12 mouse cellular contexts compared by ENCODE assay signal in the genomic region with DNA sequence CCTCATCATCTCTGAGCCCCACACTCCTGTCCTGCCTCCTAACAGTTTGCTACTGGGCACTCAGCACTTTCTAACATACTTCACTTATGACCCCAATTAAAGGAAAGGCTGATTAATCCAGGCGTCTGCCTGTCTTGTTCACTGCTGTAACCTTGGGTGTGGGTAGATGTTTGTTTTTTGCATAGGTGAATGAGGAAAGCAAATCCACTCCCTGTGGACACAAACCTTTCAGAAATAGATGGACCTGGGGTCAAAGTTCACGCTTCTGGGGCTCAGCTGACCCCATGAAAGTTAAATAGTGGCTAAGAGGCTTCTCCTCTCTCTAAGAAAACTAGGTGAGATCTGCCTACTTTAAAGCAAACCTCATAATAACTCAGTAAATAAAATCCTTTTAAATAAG. TPM values are rescaled to one million over a fixed set of nuclear protein-coding genes. Genes with fewer than 3 reads are reported as not detected.
A peak's percentile ranks its signal among the peaks of the same experiment; 100 is the strongest.
DNase-seq lines count a peak whose midpoint lies in the region; ATAC-seq lines count a peak whose summit lies in the region.
"Had no signal": no experiment of that assay in that cellular context is flagged by ENCODE, and none has a peak within 500 bp of the region (broad histone marks: within the 10 kb centered on the region; RNA-seq: fewer than 3 reads in every experiment).

No protein-coding gene starts in this region.

- 0 out of 2 replicates have a peak overlapping the region, but pooled peaks have one; percentile 1 for H3K4me2 ChIP-seq in heart, embryonic 12.5 days
- H3K4me2 ChIP-seq in intestine, embryonic 15.5 days (replicated peaks) = 0 out of 2 replicates have a peak overlapping the region, but pooled peaks have one; percentile 5
- H3K4me2 ChIP-seq in kidney, embryonic 16.5 days (replicated peaks; ENCODE audit: low read depth, low read length) = peak overlapping the region; percentile 30
- peak overlapping the region; percentile 59 for H3K4me2 ChIP-seq in liver, embryonic 15.5 days

- WGBS in heart, embryonic 12.5 days = 61% methylated on average over 2 of the region's 2 CpGs
- 46% methylated on average over 2 of the region's 2 CpGs for WGBS in intestine, embryonic 15.5 days
- WGBS in kidney, embryonic 16.5 days = 43% methylated on average over 2 of the region's 2 CpGs
- WGBS in liver, embryonic 15.5 days (ENCODE audit: insufficient replicate concordance) = 63% methylated on average over 2 of the region's 2 CpGs

- peaks cover 8% of the 10 kb centered on the region for H3K4me1 ChIP-seq in heart, embryonic 12.5 days (replicated peaks)
- H3K4me1 ChIP-seq in intestine, embryonic 15.5 days (replicated peaks) = 0 out of 2 replicates have a peak, but pooled peaks cover 3% of the 10 kb centered on the region
- H3K4me1 ChIP-seq in kidney, embryonic 16.5 days (ENCODE audit: insufficient read depth, low read length) = peaks cover 8% of the 10 kb centered on the region; the same call in 1 of the 2 replicates
- H3K4me1 ChIP-seq in liver, embryonic 15.5 days (replicated peaks) = peaks cover 80% of the 10 kb centered on the region

- H3K4me3 ChIP-seq in heart, embryonic 12.5 days = no peak overlapping the region
- no peak overlapping the region for H3K4me3 ChIP-seq in intestine, embryonic 15.5 days (replicated peaks)
- no peak overlapping the region for H3K4me3 ChIP-seq in kidney, embryonic 16.5 days (ENCODE audit: low read length)
- H3K4me3 ChIP-seq in liver, embryonic 15.5 days (replicated peaks) = peak overlapping the region; percentile 37
- H3K4me3 ChIP-seq: layer of hippocampus, adult 2 months; neural tube, embryonic 12.5 days had no signal

- no peaks in the 10 kb centered on the region; the same call in 1 of the 2 replicates for H3K27me3 ChIP-seq in heart, embryonic 12.5 days (replicated peaks)
- no peaks in the 10 kb centered on the region for H3K27me3 ChIP-seq in intestine, embryonic 15.5 days (replicated peaks)
- no peaks in the 10 kb centered on the region for H3K27me3 ChIP-seq in kidney, embryonic 16.5 days (ENCODE audit: insufficient read depth, low read length)
- no peaks in the 10 kb centered on the region for H3K27me3 ChIP-seq in liver, embryonic 15.5 days
- H3K27me3 ChIP-seq: neural tube, embryonic 12.5 days had no signal

- no peak overlapping the region for H3K27ac ChIP-seq in heart, embryonic 12.5 days (ENCODE audit: poor library complexity, severe bottlenecking)
- H3K27ac ChIP-seq in intestine, embryonic 15.5 days = no peak overlapping the region
- no peak overlapping the region for H3K27ac ChIP-seq in kidney, embryonic 16.5 days (ENCODE audit: low read length)
- H3K27ac ChIP-seq in liver, embryonic 15.5 days (replicated peaks) = peak overlapping the region; percentile 82
- H3K27ac ChIP-seq: forebrain, embryonic 10.5 days; layer of hippocampus, adult 2 months; neural tube, embryonic 12.5 days had no signal

- no peaks in the 10 kb centered on the region for H3K9me3 ChIP-seq in heart, embryonic 12.5 days (replicated peaks)
- H3K9me3 ChIP-seq in intestine, embryonic 15.5 days = no peaks in the 10 kb centered on the region
- H3K9me3 ChIP-seq in kidney, embryonic 16.5 days (ENCODE audit: low read length) = no peaks in the 10 kb centered on the region
- no peaks in the 10 kb centered on the region for H3K9me3 ChIP-seq in liver, embryonic 15.5 days (replicated peaks)
- H3K9me3 ChIP-seq: forebrain, embryonic 10.5 days; neural tube, embryonic 12.5 days had no signal

- DNase-seq in heart, adult 9 months (ENCODE audit: low spot score in 2 of 2) = no peak
- no peak for DNase-seq in adrenal gland, adult 8-10 months
- DNase-seq in thymus, postnatal 10 days (ENCODE audit: low spot score in 2 of 2) = no peak
- DNase-seq: cerebellum, adult 8-10 months had no signal

- no peak overlapping the region for H3K9ac ChIP-seq in heart, embryonic 12.5 days
- H3K9ac ChIP-seq in intestine, embryonic 15.5 days = no peak overlapping the region
- H3K9ac ChIP-seq in kidney, embryonic 16.5 days (replicated peaks; ENCODE audit: low read length) = no peak overlapping the region
- H3K9ac ChIP-seq in liver, embryonic 15.5 days = peak overlapping the region; percentile 34; the same call in 1 of the 2 replicates
- H3K9ac ChIP-seq: neural tube, embryonic 12.5 days had no signal

- no peak for ATAC-seq in heart, embryonic 12.5 days (ENCODE audit: insufficient number of reproducible peaks, low FRiP score)
- ATAC-seq in intestine, embryonic 15.5 days = peak; percentile 11; the same call in 1 of the 2 replicates
- ATAC-seq in kidney, embryonic 16.5 days (ENCODE audit: low FRiP score, low TSS enrichment) = peak; percentile 47
- ATAC-seq in liver, embryonic 15.5 days (ENCODE audit: insufficient read depth) = peak; percentile 16
- ATAC-seq in inflammation-experienced regulatory T-cells, adult 6 months = no peak

- peaks cover 21% of the 10 kb centered on the region for H3K36me3 ChIP-seq in heart, embryonic 12.5 days
- H3K36me3 ChIP-seq in intestine, embryonic 15.5 days = 0 out of 2 replicates have a peak, but pooled peaks cover 2% of the 10 kb centered on the region
- H3K36me3 ChIP-seq in kidney, embryonic 16.5 days (ENCODE audit: insufficient read depth, low read length) = 0 out of 2 replicates have a peak, but pooled peaks cover 3% of the 10 kb centered on the region
- H3K36me3 ChIP-seq in liver, embryonic 15.5 days (replicated peaks) = peaks cover 99% of the 10 kb centered on the region
- H3K36me3 ChIP-seq: neural tube, embryonic 12.5 days had no signal

RNA-seq across cellular contexts. Expression of a gene that starts 18.7 kb away (rescaled TPM):
- polyA plus RNA-seq in heart, embryonic 12.5 days (2016; fragmentation: Nextera tagmentation; extraction: Ambion mirVana) = 108 TPM in 2 replicates
- polyA plus RNA-seq in intestine, embryonic 15.5 days (2015; fragmentation: Nextera tagmentation; extraction: Ambion mirVana) = 247 and 298 TPM in 2 replicates
- polyA plus RNA-seq in kidney, embryonic 16.5 days (2015; fragmentation: Nextera tagmentation; extraction: Ambion mirVana) = 58.0 and 58.2 TPM in 2 replicates
- 392 and 404 TPM in 2 replicates for polyA plus RNA-seq in liver, embryonic 15.5 days (2015; fragmentation: Nextera tagmentation; extraction: Ambion mirVana)
- 1 to 10 TPM; 1.3 to 4.7 (median 1.8) TPM for polyA plus RNA-seq in inflammation-experienced regulatory T-cells, adult 6 months (2017; shearing (Covaris generic))
- total RNA-seq in adrenal gland, adult 8-10 months (2022) = 100 to 1,000 TPM in 2 of 4 experiments, 10 to 100 TPM in 2; 69.3 to 119 (median 87.4) TPM

RNA-seq across cellular contexts. Expression of a gene that starts 25.2 kb away (rescaled TPM):
- polyA plus RNA-seq in heart, embryonic 12.5 days (2016; fragmentation: Nextera tagmentation; extraction: Ambion mirVana) = 27.1 and 27.6 TPM in 2 replicates
- 133 and 156 TPM in 2 replicates for polyA plus RNA-seq in intestine, embryonic 15.5 days (2015; fragmentation: Nextera tagmentation; extraction: Ambion mirVana)
- 62.6 and 63.4 TPM in 2 replicates for polyA plus RNA-seq in kidney, embryonic 16.5 days (2015; fragmentation: Nextera tagmentation; extraction: Ambion mirVana)
- 72.7 and 75.1 TPM in 2 replicates for polyA plus RNA-seq in liver, embryonic 15.5 days (2015; fragmentation: Nextera tagmentation; extraction: Ambion mirVana)
- polyA plus RNA-seq in inflammation-experienced regulatory T-cells, adult 6 months (2017; shearing (Covaris generic)) = 10 to 100 TPM; 47.7 to 61.2 (median 56.2) TPM
- total RNA-seq in adrenal gland, adult 8-10 months (2022) = 100 to 1,000 TPM in 1 of 4 experiments, 10 to 100 TPM in 3; 68.3 to 108 (median 76.9) TPM

Comparison
In these comparisons a context has a peak if more than half of its experiments do, and no peak if none do; other contexts are left out.
1. ATAC-seq: peak in intestine, embryonic 15.5 days (single experiment), kidney, embryonic 16.5 days (single experiment) and liver, embryonic 15.5 days (single experiment); none in heart, embryonic 12.5 days (single experiment) and inflammation-experienced regulatory T-cells, adult 6 months (single experiment).
2. H3K4me2 ChIP-seq: peak in every context shown above with its lines; median percentile 59 in liver, embryonic 15.5 days; 30 in kidney, embryonic 16.5 days; 5 in intestine, embryonic 15.5 days; 1 in heart, embryonic 12.5 days.
3. RNA of a gene that starts 18.7 kb away (polyA plus RNA-seq): 392 to 404 TPM in liver, embryonic 15.5 days, 247 to 298 TPM in intestine, embryonic 15.5 days, 108 TPM in heart, embryonic 12.5 days and 58.0 to 58.2 TPM in kidney, embryonic 16.5 days; 1.3 to 4.7 TPM in inflammation-experienced regulatory T-cells, adult 6 months; every median in the first group is over 10 times any median in the second.